Mouse (Mus musculus): Measurements from ENCODE around the gene Bbx. TPM values are rescaled to one million over a fixed set of nuclear protein-coding genes. Genes with fewer than 3 reads are reported as not detected.

Gene Bbx
- polyA plus RNA-seq (2015; fragmentation: Nextera tagmentation; extraction: Ambion mirVana), result 42.8 and 48.8 TPM in 2 replicates

GRCm38 (mm10) chr16:50432062-50432878 is at the start of gene Bbx:
Bbx (minus strand) TSS chr16:50432390.
- Histone ChIP-seq H3K9me3 (replicated peaks) (no peaks in the 10 kb centered on the region), H3K4me1 (peaks cover 12% of the 10 kb centered on the region), H3K36me3 (ENCODE audit: poor library complexity, severe bottlenecking) (no peaks in the 10 kb centered on the region), H3K9ac (peak within 1 kb of the TSS; percentile 94), H3K4me3 (peak within 1 kb of the TSS; percentile 93), H3K27me3 (no peaks in the 10 kb centered on the region), H3K4me2 (peak within 1 kb of the TSS; percentile 91), H3K27ac (peak within 1 kb of the TSS; percentile 98)
- peak; percentile 99 for ATAC-seq
- WGBS, result under 1% methylated on average over 54 of the region's 55 CpGs

- WGBS, result 84% methylated on average over 7 of the region's 7 CpGs
- Histone ChIP-seq H3K36me3 (ENCODE audit: poor library complexity, severe bottlenecking) (no peaks in the 10 kb centered on the region), H3K4me2 (no peak overlapping the region), H3K4me3 (no peak overlapping the region), H3K4me1 (no peaks in the 10 kb centered on the region), H3K9me3 (replicated peaks) (no peaks in the 10 kb centered on the region), H3K27me3 (no peaks in the 10 kb centered on the region), H3K27ac (no peak overlapping the region), H3K9ac (no peak overlapping the region)
- ATAC-seq, result no peak
These were observed 49.7 kb upstream of the Bbx start for GRCm38 (mm10) chr16:50481892-50482291.

- no peak overlapping the region for H3K4me3 ChIP-seq
- no peaks in the 10 kb centered on the region for H3K36me3 ChIP-seq (ENCODE audit: poor library complexity, severe bottlenecking)
- WGBS, result 67% methylated on average over 5 of the region's 5 CpGs
- no peaks in the 10 kb centered on the region for H3K9me3 ChIP-seq (replicated peaks)
- H3K27me3 ChIP-seq, result no peaks in the 10 kb centered on the region
- no peaks in the 10 kb centered on the region for H3K4me1 ChIP-seq
- H3K27ac ChIP-seq, result no peak overlapping the region
- H3K4me2 ChIP-seq, result no peak overlapping the region
- H3K9ac ChIP-seq, result no peak overlapping the region
- no peak for ATAC-seq
These were observed 49.2 kb upstream of the Bbx start for GRCm38 (mm10) chr16:50481341-50481740.

- H3K36me3 ChIP-seq (ENCODE audit: poor library complexity, severe bottlenecking), result no peaks in the 10 kb centered on the region
- H3K9me3 ChIP-seq (replicated peaks), result no peaks in the 10 kb centered on the region
- no peak overlapping the region for H3K27ac ChIP-seq
- H3K27me3 ChIP-seq, result no peaks in the 10 kb centered on the region
- H3K4me3 ChIP-seq, result no peak overlapping the region
- ATAC-seq, result no peak
- no peaks in the 10 kb centered on the region for H3K4me1 ChIP-seq
- no peak overlapping the region for H3K9ac ChIP-seq
- H3K4me2 ChIP-seq, result no peak overlapping the region
- WGBS, result 93% methylated on average over 1 of the region's 1 CpGs
These were observed 46.5 kb upstream of the Bbx start for GRCm38 (mm10) chr16:50478695-50479094.

GRCm38 (mm10) chr16:50477628-50478027 is 45.4 kb upstream of the Bbx start:
- no peak overlapping the region for H3K27ac ChIP-seq
- H3K9ac ChIP-seq, result no peak overlapping the region
- H3K4me2 ChIP-seq, result no peak overlapping the region
- no peaks in the 10 kb centered on the region for H3K4me1 ChIP-seq
- H3K4me3 ChIP-seq, result no peak overlapping the region
- no peak for ATAC-seq
- no peaks in the 10 kb centered on the region for H3K36me3 ChIP-seq (ENCODE audit: poor library complexity, severe bottlenecking)
- 90% methylated on average over 6 of the region's 6 CpGs for WGBS
- no peaks in the 10 kb centered on the region for H3K9me3 ChIP-seq (replicated peaks)
- no peaks in the 10 kb centered on the region for H3K27me3 ChIP-seq

- Histone ChIP-seq H3K4me2 (no peak overlapping the region), H3K36me3 (ENCODE audit: poor library complexity, severe bottlenecking) (no peaks in the 10 kb centered on the region), H3K9me3 (replicated peaks) (no peaks in the 10 kb centered on the region), H3K27ac (no peak overlapping the region), H3K27me3 (no peaks in the 10 kb centered on the region), H3K4me1 (no peaks in the 10 kb centered on the region), H3K9ac (no peak overlapping the region), H3K4me3 (no peak overlapping the region)
- no peak for ATAC-seq
- 36% methylated on average over 10 of the region's 10 CpGs for WGBS
These were observed 30.2 kb upstream of the Bbx start for GRCm38 (mm10) chr16:50462226-50462870.

DNA sequence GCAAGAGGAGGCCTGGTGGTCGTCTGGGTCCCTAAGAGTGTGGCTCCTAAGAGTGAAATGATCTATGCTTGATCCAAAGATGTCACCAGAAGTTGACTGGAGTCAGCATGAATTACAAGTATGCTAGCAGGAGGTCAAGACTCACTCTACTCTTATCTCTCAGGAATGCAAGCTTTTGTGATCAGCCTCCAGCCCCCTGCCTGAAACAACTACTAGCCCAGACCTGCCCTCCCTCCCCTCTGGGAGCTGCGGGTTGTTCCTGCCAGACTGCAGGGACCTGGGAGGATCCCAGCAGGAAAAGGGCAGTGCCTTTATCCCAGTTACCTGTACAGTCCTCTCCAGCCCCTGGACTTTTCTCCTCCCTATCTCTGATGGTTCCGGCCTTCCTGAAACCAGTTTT is 27.0 kb upstream of the Bbx start:
- Histone ChIP-seq H3K4me3 (no peak overlapping the region), H3K27me3 (no peaks in the 10 kb centered on the region), H3K9ac (no peak overlapping the region), H3K4me1 (no peaks in the 10 kb centered on the region), H3K4me2 (no peak overlapping the region), H3K36me3 (ENCODE audit: poor library complexity, severe bottlenecking) (no peaks in the 10 kb centered on the region), H3K27ac (no peak overlapping the region), H3K9me3 (replicated peaks) (no peaks in the 10 kb centered on the region)
- no peak for ATAC-seq
- 47% methylated on average over 3 of the region's 3 CpGs for WGBS

DNA sequence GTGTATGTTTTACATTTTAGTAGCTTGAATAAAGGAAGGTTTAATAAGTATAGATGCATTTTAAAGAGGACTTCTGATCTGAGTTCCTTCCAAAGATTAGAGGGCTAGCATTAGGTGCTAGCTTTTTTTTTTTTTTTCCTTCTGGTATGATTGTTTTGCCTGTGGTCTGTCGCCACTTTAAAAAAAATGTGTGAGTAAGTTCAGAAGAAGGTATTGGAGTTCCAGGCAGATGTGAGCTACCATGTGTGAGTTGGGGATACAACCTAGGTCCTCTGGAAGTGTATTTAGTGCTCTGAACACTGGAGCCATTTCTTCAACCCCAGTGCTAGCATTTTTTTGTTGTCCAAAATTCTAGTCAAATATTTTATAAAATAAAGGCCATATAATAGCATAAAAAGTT is 23.9 kb upstream of the Bbx start:
- no peaks in the 10 kb centered on the region for H3K27me3 ChIP-seq
- no peak overlapping the region for H3K4me2 ChIP-seq
- H3K9me3 ChIP-seq (replicated peaks), result no peaks in the 10 kb centered on the region
- no peak for ATAC-seq
- H3K36me3 ChIP-seq (ENCODE audit: poor library complexity, severe bottlenecking), result no peaks in the 10 kb centered on the region
- no peak overlapping the region for H3K27ac ChIP-seq
- WGBS, result 91% methylated on average over 1 of the region's 1 CpGs
- no peak overlapping the region for H3K4me3 ChIP-seq
- H3K4me1 ChIP-seq, result no peaks in the 10 kb centered on the region
- H3K9ac ChIP-seq, result no peak overlapping the region

DNA sequence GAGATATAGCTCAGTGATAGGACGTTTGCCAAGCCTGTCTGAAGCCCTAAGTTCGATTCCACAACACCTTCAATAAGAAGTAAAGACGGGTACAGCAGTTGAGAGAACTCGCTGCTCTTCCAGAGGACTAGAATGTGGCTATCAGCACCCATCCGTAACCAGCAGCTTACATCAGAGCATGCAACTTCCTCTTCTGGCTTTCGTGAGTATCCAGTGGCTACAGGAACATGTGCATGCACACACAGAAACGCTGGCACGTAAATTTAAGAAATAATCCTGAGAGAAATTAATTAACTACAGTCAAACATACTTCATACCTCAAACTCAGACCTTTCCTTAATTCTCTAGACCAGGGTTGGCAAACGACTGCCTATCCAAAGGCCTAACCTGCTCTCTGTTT is 16.9 kb upstream of the Bbx start:
- Histone ChIP-seq H3K9me3 (replicated peaks) (no peaks in the 10 kb centered on the region), H3K4me3 (no peak overlapping the region), H3K9ac (no peak overlapping the region), H3K4me2 (no peak overlapping the region), H3K27me3 (no peaks in the 10 kb centered on the region), H3K36me3 (ENCODE audit: poor library complexity, severe bottlenecking) (no peaks in the 10 kb centered on the region), H3K4me1 (no peaks in the 10 kb centered on the region), H3K27ac (no peak overlapping the region)
- 89% methylated on average over 9 of the region's 9 CpGs for WGBS
- ATAC-seq, result no peak

GRCm38 (mm10) chr16:50445014-50445413 is 12.8 kb upstream of the Bbx start:
- Histone ChIP-seq H3K4me1 (no peaks in the 10 kb centered on the region), H3K27ac (no peak overlapping the region), H3K9me3 (replicated peaks) (no peaks in the 10 kb centered on the region), H3K27me3 (no peaks in the 10 kb centered on the region), H3K9ac (no peak overlapping the region), H3K4me2 (no peak overlapping the region), H3K4me3 (no peak overlapping the region), H3K36me3 (ENCODE audit: poor library complexity, severe bottlenecking) (no peaks in the 10 kb centered on the region)
- 87% methylated on average over 6 of the region's 6 CpGs for WGBS
- ATAC-seq, result no peak

- H3K9me3 ChIP-seq (replicated peaks), result no peaks in the 10 kb centered on the region
- H3K4me1 ChIP-seq, result no peaks in the 10 kb centered on the region
- no peaks in the 10 kb centered on the region for H3K36me3 ChIP-seq (ENCODE audit: poor library complexity, severe bottlenecking)
- H3K27ac ChIP-seq, result no peak overlapping the region
- no peak for ATAC-seq
- no peak overlapping the region for H3K9ac ChIP-seq
- H3K4me3 ChIP-seq, result no peak overlapping the region
- H3K27me3 ChIP-seq, result no peaks in the 10 kb centered on the region
- no peak overlapping the region for H3K4me2 ChIP-seq
- 82% methylated on average over 3 of the region's 3 CpGs for WGBS
These were observed 6.6 kb upstream of the Bbx start for GRCm38 (mm10) chr16:50438816-50439215.

DNA sequence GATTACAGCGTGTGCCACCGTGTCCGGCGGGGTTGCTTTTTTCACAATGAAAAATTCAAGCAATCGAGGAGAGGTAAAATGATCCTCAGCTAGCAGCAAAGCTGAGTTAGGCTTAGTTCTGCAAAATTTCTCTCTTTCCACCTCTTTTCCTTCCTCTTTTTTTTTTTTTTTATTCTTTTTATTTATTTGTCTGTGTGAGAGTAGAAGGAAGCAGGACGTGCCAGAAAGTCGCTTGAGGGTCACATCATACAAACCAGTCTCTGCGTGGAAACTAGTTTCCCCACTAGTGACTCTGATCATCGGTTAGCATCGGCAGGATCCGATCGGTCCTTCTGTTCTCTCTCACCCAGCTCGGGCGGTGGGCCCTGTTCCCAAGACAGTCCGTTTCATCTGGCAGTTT is 5.6 kb upstream of the Bbx start:
- WGBS, result 89% methylated on average over 15 of the region's 15 CpGs
- Histone ChIP-seq H3K4me3 (no peak overlapping the region), H3K4me2 (no peak overlapping the region), H3K36me3 (ENCODE audit: poor library complexity, severe bottlenecking) (no peaks in the 10 kb centered on the region), H3K9ac (no peak overlapping the region), H3K9me3 (replicated peaks) (no peaks in the 10 kb centered on the region), H3K4me1 (peaks cover 2% of the 10 kb centered on the region; the same call in 1 of the 2 replicates), H3K27ac (no peak overlapping the region), H3K27me3 (no peaks in the 10 kb centered on the region)
- ATAC-seq, result no peak

All from forebrain, embryonic 13.5 days (tissue).